Mouse (Mus musculus) E14TG2a.4 (cell line): ENCODE measurements around the gene Lypla2.
A peak's percentile ranks its signal among the peaks of the same experiment; 100 is the strongest.

Experiments
- H3K27me3 ChIP-seq: 2 replicates; pipeline ENCODE4 v1.6.1; 2014; ENCODE audit warnings: low read length, control low read depth; ENCODE audit not compliant: insufficient read depth
- H3K36me3 ChIP-seq: 2 replicates; pipeline ENCODE4 v1.6.1; 2014; ENCODE audit warnings: low read length, control low read depth; ENCODE audit not compliant: insufficient read depth
- H3K4me1 ChIP-seq: replicated peaks from 2 replicates; pipeline ENCODE4 v1.6.1; 2014; ENCODE audit warnings: low read depth, low read length, control low read depth
- H3K4me3 ChIP-seq: replicated peaks from 2 replicates; pipeline ENCODE4 v1.5.1; 2014; ENCODE audit warnings: mild to moderate bottlenecking, low read length
- H3K9me3 ChIP-seq: 2 replicates; pipeline ENCODE4 v1.6.1; 2014; ENCODE audit warnings: low read length, control low read depth
- CTCF ChIP-seq: conservative IDR thresholded peaks from 2 replicates; pipeline ENCODE4 v1.5.1; 2014; ENCODE audit warnings: low read length
- NANOG ChIP-seq: IDR thresholded peaks from 2 replicates; pipeline ENCODE4 v1.6.1; 2014; ENCODE audit warnings: borderline replicate concordance, low read length, mixed read lengths
- POU5F1 ChIP-seq: IDR thresholded peaks from 2 replicates; pipeline ENCODE4 v1.6.1; 2014; ENCODE audit warnings: low read length, borderline replicate concordance

Gene Lypla2

DNA sequence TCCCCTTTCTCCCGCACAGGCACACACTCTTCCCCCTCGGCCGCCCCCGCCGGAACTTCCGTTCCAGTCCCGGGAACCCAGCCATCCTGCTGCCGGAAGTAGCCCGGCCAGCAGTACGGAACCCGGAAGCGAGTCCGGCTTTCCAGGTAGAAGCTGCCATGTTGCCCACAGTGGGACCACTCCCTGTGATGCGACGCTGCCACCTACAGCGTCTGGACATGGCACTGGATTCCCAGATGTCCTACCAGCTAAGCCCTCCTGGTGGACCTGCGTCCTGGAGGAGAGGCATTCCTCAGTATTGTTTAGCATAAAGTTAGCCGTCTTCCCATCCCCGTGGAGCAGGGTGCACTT is at the start of gene Lypla2:
Gene Lypla2, minus strand, starts transcription at position 71 of the 351 bp plus-strand sequence.
- TF ChIP-seq POU5F1 (no peak), CTCF (no peak), NANOG (no peak)
- H3K4me1 ChIP-seq: peaks cover 66% of the 10 kb centered on the region
- H3K4me3 ChIP-seq: peak within 1 kb of the TSS; percentile 96
- no peaks in the 10 kb centered on the region for H3K27me3 ChIP-seq
- H3K36me3 ChIP-seq: peaks cover 63% of the 10 kb centered on the region
- no peaks in the 10 kb centered on the region for H3K9me3 ChIP-seq

DNA sequence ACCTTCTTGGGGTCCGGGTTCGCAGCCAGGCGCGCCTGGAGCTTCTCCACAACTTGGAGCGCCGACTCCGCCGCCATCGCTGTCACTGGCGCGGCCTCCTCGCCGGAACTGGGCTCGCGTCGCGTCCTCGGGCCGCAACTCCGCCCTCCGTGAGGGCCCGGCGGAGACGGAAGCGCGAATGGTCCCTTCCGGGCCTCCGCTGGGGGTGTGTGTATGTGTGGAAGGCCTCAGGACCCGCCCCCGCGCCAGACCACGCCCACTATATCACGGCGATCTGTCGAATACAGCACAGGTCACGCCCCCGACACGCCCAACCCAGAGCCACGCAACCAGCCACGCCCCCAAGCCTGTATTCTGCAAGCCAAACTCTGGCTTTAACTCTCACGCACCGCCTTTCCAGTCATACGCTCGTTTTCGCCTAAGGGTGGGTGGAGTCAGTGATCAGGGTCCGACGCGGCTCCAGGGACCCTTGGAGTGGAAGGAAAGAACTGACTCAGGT is 49.2 kb upstream of the Lypla2 start, which contains the start of gene Eloa:
Gene Eloa, minus strand, starts transcription at position 215 of the 499 bp plus-strand sequence.
- Histone ChIP-seq H3K4me1 (peaks cover 20% of the 10 kb centered on the region), H3K27me3 (no peaks in the 10 kb centered on the region), H3K4me3 (peak within 1 kb of the TSS; percentile 95), H3K9me3 (no peaks in the 10 kb centered on the region), H3K36me3 (no peaks in the 10 kb centered on the region)
- TF ChIP-seq POU5F1 (no peak), CTCF (no peak), NANOG (no peak)

DNA sequence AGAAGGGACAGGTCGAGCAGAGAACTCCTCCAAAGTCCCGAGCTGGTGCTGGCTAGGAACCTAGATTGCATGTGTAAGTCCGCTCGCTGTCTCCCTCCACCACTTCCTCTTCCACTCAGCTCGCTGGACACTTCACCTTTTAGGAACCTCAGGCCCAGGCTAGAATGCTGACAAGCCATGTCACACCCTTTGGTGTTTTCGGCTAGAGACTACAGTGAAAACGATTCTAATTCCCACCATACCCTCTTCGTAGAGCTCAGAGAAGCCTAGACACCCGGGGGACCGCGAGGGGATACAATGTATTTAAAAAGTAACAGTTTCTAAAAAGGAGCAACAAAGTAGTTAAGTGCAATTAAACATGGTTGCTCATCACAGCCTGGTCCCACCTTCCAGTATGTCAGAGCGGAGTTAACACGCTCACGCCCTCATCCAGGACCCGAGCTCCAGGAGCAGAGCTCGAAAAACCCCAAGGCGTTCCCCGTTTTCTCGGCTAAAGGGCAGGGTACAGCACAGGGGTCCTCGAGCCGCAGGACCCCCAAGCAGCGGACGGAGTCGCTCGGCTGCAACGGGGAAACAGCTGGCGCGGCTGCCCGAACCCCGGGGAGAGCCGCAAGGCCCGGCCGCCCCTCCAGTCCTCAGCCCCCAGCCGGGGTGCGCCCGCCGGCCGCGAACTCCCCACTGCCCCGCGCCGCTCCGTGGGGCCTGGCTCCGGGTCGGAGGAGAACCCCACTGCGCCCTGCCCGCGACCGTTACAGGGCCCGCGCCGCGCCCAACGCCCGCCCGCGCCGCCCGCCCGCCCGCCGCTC is 48.5 kb upstream of the Lypla2 start:
- Histone ChIP-seq H3K4me3 (peak overlapping the region; percentile 95), H3K9me3 (no peaks in the 10 kb centered on the region), H3K4me1 (peaks cover 26% of the 10 kb centered on the region), H3K36me3 (peaks cover 4% of the 10 kb centered on the region; the same call in 1 of the 2 replicates), H3K27me3 (no peaks in the 10 kb centered on the region)
- TF ChIP-seq POU5F1 (no peak), NANOG (no peak), CTCF (no peak)

DNA sequence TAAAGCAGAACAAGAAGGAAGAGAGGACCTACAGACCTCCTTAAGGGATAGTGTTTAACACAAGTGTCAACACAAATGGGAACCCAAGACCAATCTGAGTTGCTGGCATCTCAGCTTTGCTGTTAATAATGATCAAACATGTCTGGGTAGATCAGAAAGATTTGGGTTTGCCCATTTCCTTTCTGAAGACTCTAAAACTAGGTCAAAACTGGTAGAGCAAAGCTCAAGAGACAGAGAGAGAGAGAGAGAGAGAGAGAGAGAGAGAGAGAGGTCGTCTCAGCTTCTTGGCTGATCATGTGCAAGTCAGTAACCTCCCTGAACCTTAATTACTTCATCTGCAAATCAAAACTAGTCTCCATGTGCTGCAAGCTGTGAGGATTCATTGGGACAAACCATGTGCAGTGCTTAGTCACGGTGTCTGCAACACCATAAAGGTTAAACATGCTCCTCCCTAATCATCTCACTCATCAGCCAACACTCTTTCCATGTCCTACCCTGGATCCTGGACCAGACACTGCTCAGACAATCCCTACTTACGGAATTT is 43.7 kb upstream of the Lypla2 start:
- Histone ChIP-seq H3K9me3 (no peaks in the 10 kb centered on the region), H3K4me1 (peaks cover 22% of the 10 kb centered on the region), H3K4me3 (no peak overlapping the region), H3K27me3 (no peaks in the 10 kb centered on the region), H3K36me3 (peaks cover 38% of the 10 kb centered on the region)
- TF ChIP-seq CTCF (no peak), POU5F1 (no peak), NANOG (no peak)

DNA sequence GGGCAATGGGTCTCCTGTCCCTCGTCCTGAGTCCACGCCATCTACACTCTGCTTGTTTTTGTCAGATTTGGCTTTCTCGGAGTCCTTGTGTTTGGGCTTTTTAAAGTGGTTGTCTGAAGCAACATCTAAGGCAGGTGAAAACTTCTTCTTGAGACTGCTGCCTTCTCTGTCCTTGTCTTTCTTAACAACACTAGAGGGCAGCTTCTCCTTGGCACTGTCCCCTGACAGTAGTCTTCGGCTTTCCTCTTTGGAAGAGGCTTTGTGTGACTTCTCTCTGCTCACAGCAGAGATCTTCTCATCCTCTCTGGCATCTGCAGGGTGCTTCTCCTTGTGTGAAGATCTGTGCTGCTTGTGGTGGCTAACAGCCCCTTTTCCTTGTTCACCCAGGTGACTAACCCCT is 38.2 kb upstream of the Lypla2 start:
- Histone ChIP-seq H3K9me3 (no peaks in the 10 kb centered on the region), H3K4me1 (no peaks in the 10 kb centered on the region), H3K4me3 (no peak overlapping the region), H3K36me3 (peaks cover 86% of the 10 kb centered on the region), H3K27me3 (no peaks in the 10 kb centered on the region)
- TF ChIP-seq POU5F1: no peak
- TF ChIP-seq NANOG: no peak
- TF ChIP-seq CTCF: no peak

DNA sequence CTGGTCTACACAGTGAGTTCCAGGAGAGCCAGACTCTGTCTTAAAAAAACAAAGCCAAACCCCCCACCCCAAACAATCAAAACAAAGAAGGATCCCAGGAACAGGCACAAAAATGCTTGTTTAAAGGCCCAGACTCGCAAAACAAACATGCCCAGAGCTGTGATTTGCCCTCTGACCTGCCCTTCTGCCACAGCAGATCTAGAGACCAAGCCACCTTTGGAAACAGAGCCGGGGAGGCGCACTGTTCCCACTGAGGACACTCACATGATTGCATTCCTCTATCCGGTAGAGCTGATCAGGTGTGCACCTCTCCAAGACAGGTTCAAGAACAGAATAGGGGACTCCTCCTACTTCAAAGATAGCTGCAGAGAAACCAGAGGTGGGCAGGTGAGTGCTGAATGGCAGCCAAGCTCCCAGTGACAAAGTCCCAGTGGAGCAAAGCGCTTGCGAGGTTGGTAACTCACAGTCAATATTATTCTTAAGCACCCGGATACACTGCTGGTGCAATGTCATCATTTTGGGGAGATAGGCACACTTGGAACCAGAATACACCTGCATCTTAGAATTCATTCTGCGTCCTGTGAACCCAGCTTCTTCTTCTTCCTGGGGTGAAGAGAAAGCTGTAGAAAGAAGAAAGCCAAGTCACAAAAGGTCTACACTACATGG is 36.5 kb upstream of the Lypla2 start:
- Histone ChIP-seq H3K27me3 (no peaks in the 10 kb centered on the region), H3K4me1 (no peaks in the 10 kb centered on the region), H3K9me3 (no peaks in the 10 kb centered on the region), H3K4me3 (no peak overlapping the region), H3K36me3 (peaks cover 93% of the 10 kb centered on the region)
- no peak for TF ChIP-seq CTCF
- no peak for TF ChIP-seq NANOG

DNA sequence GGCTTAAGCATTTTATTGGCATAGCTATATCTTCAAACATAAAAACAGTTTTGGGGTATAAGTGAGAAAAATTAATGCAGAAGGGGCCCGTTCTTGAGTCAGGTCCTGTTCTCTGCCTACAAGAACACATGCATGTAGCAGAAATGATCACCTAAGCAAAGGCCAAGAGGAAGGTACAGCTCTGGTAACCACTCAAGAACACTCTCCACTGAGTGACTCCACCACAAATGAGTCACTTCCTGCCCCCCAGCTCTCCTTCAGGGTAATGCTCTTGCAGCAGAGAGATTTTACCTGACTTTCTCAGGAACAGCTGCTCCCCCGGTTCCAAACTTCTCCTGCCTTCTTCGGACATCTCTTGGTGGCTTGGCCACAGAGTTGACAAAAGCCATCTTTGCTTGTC is 34.4 kb upstream of the Lypla2 start:
- H3K4me1 ChIP-seq: 0 out of 2 replicates have a peak, but pooled peaks cover 1% of the 10 kb centered on the region
- H3K27me3 ChIP-seq: no peaks in the 10 kb centered on the region
- no peak overlapping the region for H3K4me3 ChIP-seq
- no peaks in the 10 kb centered on the region for H3K9me3 ChIP-seq
- peaks cover 92% of the 10 kb centered on the region for H3K36me3 ChIP-seq
- TF ChIP-seq NANOG: no peak

DNA sequence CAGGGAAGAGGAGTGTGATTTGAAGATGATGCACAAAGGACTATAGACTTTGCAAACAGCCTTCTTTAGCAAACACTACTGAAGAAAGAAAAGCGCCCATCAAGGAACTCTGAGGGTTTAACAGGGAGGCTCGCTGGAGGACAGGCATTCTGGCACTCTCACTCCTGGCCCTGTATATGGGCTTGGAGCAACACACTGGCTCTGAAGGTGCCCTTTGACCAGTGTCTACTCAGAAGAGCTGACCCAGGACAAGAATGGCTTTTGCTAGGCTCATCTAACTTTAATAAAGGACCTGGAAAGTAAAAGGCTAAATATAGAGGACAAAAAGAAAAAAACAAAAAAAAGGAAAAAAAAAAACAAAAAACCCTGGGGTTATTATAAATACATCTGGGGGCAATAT is 32.5 kb upstream of the Lypla2 start:
- H3K4me3 ChIP-seq: no peak overlapping the region
- TF ChIP-seq NANOG (no peak), CTCF (no peak), POU5F1 (no peak)
- no peaks in the 10 kb centered on the region for H3K9me3 ChIP-seq
- 0 out of 2 replicates have a peak, but pooled peaks cover 2% of the 10 kb centered on the region for H3K4me1 ChIP-seq
- H3K27me3 ChIP-seq: no peaks in the 10 kb centered on the region
- H3K36me3 ChIP-seq: peaks cover 75% of the 10 kb centered on the region
